Mouse (Mus musculus) kidney, postnatal 36 days (tissue): Measurements from ENCODE around the gene Stx12.
"Not testable (repeated sequence)": the region's sequence is repeated elsewhere in the genome, so short reads cannot be mapped to it uniquely, and the experiment has no call there.

Experiments
- DNase-seq, 2 experiments: peaks; one replicate each; pipeline ENCODE4 v3.0.0; 2021 to 2022; ENCODE audit warnings: mixed read lengths in 2 of 2

Stx12 gene

DNA sequence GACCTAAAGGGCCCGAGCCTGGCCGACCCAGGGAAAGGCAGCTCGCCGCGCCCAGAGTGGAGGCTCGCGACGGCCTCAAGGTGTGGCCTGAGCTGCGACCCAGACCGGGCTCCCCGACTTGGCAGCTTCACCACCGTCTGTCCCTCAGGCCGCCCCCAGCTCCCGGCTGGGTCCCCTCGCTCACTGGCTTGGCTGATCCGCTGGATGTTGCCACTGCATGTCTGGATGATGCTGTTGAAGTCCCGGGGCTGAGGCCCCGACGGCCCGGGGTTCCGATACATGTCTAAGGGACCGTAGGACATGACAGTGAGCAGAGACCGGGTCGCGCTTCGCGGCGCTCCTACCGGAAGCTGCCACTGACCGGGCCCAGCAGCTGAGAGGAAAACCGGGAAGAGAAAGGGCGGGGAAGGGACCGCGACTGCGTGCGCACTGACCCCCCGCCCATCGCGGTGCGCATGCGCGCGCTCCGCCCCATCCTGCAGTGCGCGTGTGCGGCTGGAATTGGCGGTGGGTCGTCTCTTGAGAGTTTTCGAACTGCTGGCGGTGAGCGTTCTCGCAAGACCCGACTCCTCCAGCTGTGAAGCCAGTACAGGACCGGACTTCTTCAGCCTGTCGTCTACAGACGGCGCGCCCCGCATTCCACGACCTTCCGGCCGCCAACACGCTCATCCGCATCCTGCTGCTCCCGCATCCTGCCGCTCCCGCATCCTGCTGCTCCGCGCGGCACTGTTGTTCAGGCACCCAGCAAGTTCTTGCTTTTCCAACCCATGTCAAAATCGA is at the start of gene Stx12:
TSS of gene Stx12 (minus strand) at position 446 of the 780 bp plus-strand sequence.
- DNase-seq, result peak; percentile 92 to 94

GRCm38 (mm10) chr4:132932752-132933404 is 48.6 kb upstream of the Stx12 start:
- DNase-seq, result no peak

GRCm38 (mm10) chr4:132930784-132931183 is 46.5 kb upstream of the Stx12 start:
- DNase-seq, result peak; percentile 51 to 79

- DNase-seq, result peak; percentile 40 to 70
These were observed 42.2 kb upstream of the Stx12 start for GRCm38 (mm10) chr4:132926520-132926919.

DNA sequence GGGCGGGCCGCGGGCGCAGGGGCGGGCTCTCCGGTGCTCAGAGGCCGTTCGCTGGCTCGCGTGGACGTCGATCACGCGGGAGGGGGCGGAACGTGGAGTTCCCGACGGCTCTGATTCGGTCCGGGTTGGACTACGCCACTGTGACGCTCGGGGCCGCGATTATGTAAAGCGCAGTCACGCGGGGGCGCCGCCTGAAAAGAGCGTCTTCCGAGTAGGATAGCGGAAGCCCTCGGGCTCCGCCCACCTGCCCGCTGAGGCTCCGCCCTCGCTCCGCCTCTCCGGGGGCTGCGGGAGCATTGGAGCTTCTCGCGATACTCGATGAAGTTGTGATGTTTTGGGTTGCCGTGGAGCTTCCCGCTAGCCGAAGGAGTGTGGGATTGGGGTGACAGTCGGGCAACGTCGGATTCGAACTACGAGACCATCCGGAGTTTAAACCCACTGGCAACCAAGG is 38.3 kb upstream of the Stx12 start, which contains the start of gene Fam76a:
TSS of gene Fam76a (minus strand) at position 1 of the 451 bp plus-strand sequence.
- DNase-seq, result peak; percentile 100

GRCm38 (mm10) chr4:132922061-132922530 is 37.8 kb upstream of the Stx12 start:
- peak; percentile 45 to 71 for DNase-seq

- DNase-seq, result no peak
These were observed 37.2 kb upstream of the Stx12 start for GRCm38 (mm10) chr4:132921488-132921887.

DNA sequence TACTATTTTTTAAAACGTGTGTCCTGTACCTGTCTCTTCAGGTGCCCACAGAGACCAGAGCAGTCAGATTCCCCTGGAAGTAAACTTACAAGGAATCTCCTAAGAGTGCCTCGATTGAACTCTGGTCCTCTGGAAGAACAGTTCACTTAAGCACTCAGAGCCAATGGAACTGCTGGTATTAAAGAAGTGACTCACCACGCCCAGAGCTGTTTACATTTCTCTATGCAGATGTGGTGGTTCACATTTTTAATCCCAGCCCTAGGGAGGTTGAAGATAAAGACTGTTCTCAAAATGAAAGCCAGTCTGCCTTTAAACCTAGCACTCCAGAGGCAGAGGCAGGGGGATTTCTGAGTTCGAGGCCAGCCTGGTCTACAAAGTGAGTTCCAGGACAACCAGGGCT is 35.9 kb upstream of the Stx12 start:
- DNase-seq, result no peak

GRCm38 (mm10) chr4:132918493-132918892 is 34.2 kb upstream of the Stx12 start:
- DNase-seq, result not testable (repeated sequence)

DNA sequence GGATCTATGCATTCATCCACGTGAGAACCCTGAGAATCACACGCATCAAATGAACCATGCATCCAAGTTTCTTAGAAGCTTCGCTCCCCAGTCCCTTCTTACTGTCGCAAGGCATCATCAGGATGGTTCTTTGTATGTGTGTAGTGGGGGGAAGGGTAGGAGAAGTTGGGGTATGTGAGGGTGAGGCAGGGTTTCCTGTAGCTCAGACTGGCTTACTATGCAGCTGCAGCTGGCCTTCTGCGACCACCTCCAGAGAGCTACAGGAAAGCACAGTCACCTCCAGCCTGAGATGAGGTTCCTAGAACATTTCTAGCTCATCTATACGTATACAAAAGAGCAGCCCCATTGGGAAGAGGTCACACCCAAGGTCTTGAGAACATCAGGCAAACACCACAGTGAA is 27.8 kb upstream of the Stx12 start:
- DNase-seq, result no peak

DNA sequence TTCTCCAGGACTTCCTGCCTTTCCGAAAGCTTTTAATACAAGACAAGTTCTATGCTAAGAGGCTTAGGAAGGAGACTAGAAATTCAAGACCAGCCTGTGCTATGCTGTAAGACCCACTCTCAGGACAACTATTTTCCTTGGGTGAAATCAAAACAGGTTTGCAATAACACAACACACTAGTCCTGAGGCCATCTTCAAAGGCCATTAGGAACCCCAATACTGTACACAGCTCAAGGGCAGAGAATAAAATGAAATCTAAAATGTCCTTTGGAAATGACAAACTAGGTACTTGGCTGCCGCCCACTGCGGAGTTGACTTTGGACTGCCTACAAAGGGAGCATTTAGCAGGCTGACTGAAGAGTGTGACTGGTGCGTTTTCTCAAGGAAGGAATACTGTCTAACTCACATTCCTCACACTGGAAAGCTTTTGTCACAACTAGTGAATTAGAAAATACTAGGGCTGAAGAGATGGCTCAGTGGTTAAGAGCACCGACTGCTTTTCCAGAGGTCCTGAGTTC is 21.6 kb upstream of the Stx12 start:
- peak; percentile 56 to 73 for DNase-seq

GRCm38 (mm10) chr4:132904765-132905309 is 20.5 kb upstream of the Stx12 start:
- peak; percentile 59 to 85 for DNase-seq

DNA sequence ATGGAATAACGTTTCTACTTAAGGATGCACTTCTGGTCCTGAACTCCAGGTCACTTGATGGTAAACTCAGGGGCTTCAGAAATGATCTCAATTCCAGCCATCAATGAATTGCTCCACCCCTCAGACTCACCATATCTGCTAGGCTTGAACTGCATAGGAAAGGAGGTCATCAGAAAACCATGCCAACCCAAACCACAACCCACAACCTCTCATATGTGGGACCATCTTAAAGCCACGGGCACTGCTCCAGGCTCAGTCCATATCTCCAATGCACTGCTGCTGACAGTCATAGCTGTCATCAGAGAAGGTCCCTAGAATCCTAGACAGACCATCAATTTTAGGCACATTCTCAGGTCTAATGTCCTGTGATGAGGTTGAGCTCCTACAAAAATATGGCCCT is 19.8 kb upstream of the Stx12 start:
- DNase-seq, result no peak

DNA sequence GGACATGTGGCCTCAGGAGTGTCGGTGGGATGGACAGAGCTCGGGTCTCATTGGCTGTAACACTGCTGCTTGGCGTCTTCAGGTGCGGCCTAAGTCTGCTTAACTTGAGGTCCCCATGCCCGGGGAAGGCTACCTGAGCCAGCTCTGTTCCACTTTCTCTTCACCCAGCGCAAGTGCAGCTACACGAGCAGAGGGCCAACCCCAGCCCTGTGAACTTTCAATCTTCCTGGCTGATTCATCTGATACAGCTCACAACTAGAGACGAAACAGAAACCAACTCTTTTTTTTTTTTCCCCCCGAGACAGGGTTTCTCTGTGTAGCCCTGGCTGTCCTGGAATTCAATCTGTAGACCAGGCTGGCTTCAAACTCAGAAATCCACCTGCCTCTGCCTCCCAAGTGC is 13.9 kb upstream of the Stx12 start:
- no peak for DNase-seq

GRCm38 (mm10) chr4:132894402-132894801 is 10.1 kb upstream of the Stx12 start:
- no peak for DNase-seq

DNA sequence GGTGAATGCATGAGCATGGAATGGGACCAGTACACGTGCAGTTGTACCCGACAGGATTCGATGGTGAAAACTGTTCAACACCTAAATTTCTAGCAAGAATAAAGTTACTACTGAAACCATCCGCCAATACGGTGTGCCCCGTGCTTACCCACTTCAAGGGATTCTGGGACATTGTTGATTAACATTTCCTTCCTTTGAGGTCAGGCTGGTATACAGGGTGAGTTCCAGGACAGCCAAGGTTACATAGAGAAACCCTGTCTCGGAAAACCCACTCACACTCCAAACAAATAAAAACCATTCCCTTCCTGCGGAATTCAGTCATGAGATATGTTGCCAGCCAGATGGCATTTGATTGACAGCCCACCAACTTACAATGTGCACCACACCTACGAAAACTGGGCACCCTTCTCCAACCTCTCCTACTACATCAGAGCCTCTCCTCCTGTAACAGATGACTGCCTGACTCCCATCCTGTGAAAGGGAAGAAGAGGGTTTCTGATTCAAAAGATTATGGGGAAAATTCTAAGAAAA is 600 bp upstream of the Stx12 start:
- no peak for DNase-seq

- peak in 1 of 2 experiments; percentile 11 for DNase-seq
These were observed 697 bp downstream of the Stx12 start for GRCm38 (mm10) chr4:132883561-132884063.

DNA sequence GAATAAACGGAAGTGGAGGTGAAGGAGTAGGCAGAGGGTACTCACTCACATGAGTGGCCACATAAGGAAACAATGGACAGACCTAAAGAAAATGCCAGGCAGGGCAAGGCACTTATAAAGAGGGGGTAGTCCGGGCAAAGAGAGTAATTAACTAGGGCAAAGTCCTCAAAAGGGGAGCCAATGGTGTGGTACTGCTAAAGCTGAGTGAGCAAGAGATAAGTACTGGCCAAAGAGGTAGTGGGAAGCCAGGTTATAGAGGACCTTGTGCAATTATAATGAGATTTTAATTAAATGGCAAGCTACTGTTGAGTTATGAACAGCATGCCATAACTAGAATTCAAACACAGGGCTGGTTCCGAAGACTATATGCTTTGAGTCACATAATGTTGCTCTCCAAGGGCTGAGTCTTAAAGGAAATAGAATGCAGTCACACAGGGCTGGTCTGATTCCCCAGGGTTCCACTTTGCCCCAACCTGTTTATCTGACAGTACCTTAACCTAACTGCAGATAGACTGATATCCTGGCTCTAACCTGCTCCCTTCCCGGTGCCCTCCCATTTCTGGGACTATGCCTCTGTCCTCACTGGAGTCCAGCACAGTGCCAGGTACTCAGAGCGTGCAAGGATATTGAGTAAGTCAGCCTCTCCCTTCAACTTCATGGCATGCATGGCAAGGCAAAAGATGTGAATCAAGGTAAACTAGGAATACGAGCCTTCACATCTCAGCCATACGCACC is 9.8 kb downstream of the Stx12 start:
- DNase-seq, result peak in 1 of 2 experiments; percentile 24

DNA sequence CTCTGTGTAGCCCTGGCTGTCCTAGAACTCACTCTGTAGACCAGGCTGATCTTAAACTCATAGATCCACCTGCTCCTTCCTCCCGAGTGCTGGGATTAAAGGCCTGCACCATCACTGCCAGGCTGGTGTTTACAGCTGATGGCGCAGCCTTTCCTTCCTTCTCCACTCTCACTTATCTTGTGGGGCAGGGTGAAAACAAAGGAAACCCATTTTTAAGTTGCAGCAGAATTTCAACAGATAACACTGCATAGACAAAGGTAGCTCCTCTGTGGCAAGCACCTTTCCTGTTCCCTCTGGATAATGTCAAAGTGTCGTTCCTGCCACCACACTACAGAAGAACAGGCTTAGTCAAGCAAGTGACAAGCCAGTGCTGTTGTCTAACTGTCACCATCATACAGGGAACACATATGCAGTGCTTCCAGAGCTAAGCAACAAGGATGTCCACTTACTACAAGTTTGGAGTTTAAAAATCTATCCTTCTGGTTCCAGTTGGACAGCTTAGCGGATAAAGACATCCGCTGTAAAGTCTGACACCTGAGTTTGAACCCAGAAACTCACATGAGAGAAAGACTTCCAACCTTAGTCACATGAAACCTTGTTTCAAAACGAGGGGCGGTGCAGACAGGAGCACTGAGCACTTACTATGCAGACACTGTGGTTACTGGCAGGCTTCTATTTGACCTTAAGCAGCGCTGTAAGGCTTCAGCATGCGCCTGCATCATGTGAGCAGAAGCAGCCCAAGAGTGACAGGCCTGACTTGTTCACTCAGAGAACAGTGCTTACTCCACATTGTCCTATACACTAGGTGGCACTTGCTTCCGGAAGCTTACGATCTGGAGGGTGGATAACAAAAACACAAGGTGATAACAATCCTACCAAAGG is 10.6 kb downstream of the Stx12 start:
- peak; percentile 14 to 32 for DNase-seq

- DNase-seq, result no peak
These were observed 13.2 kb downstream of the Stx12 start for GRCm38 (mm10) chr4:132871116-132871515.

GRCm38 (mm10) chr4:132864856-132865255 is 19.5 kb downstream of the Stx12 start:
- DNase-seq, result no peak
